ENCODE assay signal across 27 mouse cellular contexts in genomic region chr11:44767322-44767721, GRCm38 (mm10).
A peak's percentile ranks its signal among the peaks of the same experiment; 100 is the strongest.
DNase-seq lines count a peak whose midpoint lies in the region; ATAC-seq and TF ChIP-seq lines count a peak whose summit lies in the region.
"Had no signal": no experiment of that assay in that cellular context is flagged by ENCODE, and none has a peak within 500 bp of the region (broad histone marks: within the 10 kb centered on the region; RNA-seq: fewer than 3 reads in every experiment).

No protein-coding gene starts in this region.

- H3K4me3 ChIP-seq in hindbrain, embryonic 13.5 days, result no peak overlapping the region
- H3K4me3 ChIP-seq in hindbrain, embryonic 14.5 days (replicated peaks; ENCODE audit: low read length), result no peak overlapping the region
- no peak overlapping the region for H3K4me3 ChIP-seq in ES-Bruce4 (ENCODE audit: low read depth, low read length)
- H3K4me3 ChIP-seq in ES-E14 (ENCODE audit: insufficient read depth in 1 of 2, low read depth in 1 of 2, low read length in 2 of 2, poor library complexity in 1 of 2, severe bottlenecking in 1 of 2), result no peak overlapping the region
- H3K4me3 ChIP-seq in midbrain, embryonic 16.5 days (ENCODE audit: low read depth, low read length), result no peak overlapping the region
- H3K4me3 ChIP-seq: embryonic facial prominence, embryonic 13.5 days; heart, embryonic 13.5 days; kidney, embryonic 15.5 days; liver, embryonic 12.5 days had no signal

- in situ Hi-C loops in ES-E14 (cut with MboI; ENCODE audit: low sequenced_read_pairs in 2 of 2, unreplicated experiment in 2 of 2), result no loop called here

- no peaks in the 10 kb centered on the region for H3K36me3 ChIP-seq in hindbrain, embryonic 13.5 days
- no peaks in the 10 kb centered on the region for H3K36me3 ChIP-seq in hindbrain, embryonic 14.5 days (replicated peaks; ENCODE audit: control insufficient read depth, insufficient read depth)
- H3K36me3 ChIP-seq in ES-Bruce4 (ENCODE audit: control insufficient read depth, insufficient read depth, low read length, poor library complexity, severe bottlenecking) (no peaks in the 10 kb centered on the region), ES-E14 (ENCODE audit: control insufficient read depth, insufficient read depth, low read length, poor library complexity, severe bottlenecking) (no peaks in the 10 kb centered on the region)
- no peaks in the 10 kb centered on the region for H3K36me3 ChIP-seq in midbrain, embryonic 16.5 days (ENCODE audit: control insufficient read depth, insufficient read depth, low read length)
- H3K36me3 ChIP-seq: embryonic facial prominence, embryonic 13.5 days; G1E; heart, embryonic 13.5 days; kidney, embryonic 15.5 days; liver, embryonic 12.5 days had no signal

- H3K9ac ChIP-seq in hindbrain, embryonic 13.5 days, result no peak overlapping the region
- H3K9ac ChIP-seq in hindbrain, embryonic 14.5 days, result no peak overlapping the region
- no peak overlapping the region for H3K9ac ChIP-seq in ES-Bruce4 (ENCODE audit: low read depth, poor library complexity, severe bottlenecking)
- no peak overlapping the region for H3K9ac ChIP-seq in ES-E14 (ENCODE audit: insufficient read depth, low read depth, low read length, poor library complexity, severe bottlenecking)
- no peak overlapping the region for H3K9ac ChIP-seq in midbrain, embryonic 16.5 days (ENCODE audit: low read depth, low read length)
- H3K9ac ChIP-seq: embryonic facial prominence, embryonic 13.5 days; forebrain, postnatal 0 days; heart, embryonic 13.5 days; kidney, embryonic 15.5 days; liver, embryonic 12.5 days; liver, postnatal 0 days had no signal

- no peak overlapping the region for H3K4me2 ChIP-seq in hindbrain, embryonic 13.5 days
- no peak overlapping the region for H3K4me2 ChIP-seq in hindbrain, embryonic 14.5 days (replicated peaks)
- H3K4me2 ChIP-seq in midbrain, embryonic 16.5 days (ENCODE audit: low read length), result no peak overlapping the region
- H3K4me2 ChIP-seq: embryonic facial prominence, embryonic 13.5 days; heart, embryonic 13.5 days; kidney, embryonic 15.5 days; liver, embryonic 12.5 days had no signal

- H3K9me3 ChIP-seq in hindbrain, embryonic 13.5 days, result no peaks in the 10 kb centered on the region
- no peaks in the 10 kb centered on the region for H3K9me3 ChIP-seq in hindbrain, embryonic 14.5 days (ENCODE audit: control insufficient read depth, low read length)
- H3K9me3 ChIP-seq in ES-Bruce4 (replicated peaks; ENCODE audit: control insufficient read depth, insufficient read depth, low read length, poor library complexity, severe bottlenecking), result no peaks in the 10 kb centered on the region
- H3K9me3 ChIP-seq in ES-E14 (ENCODE audit: control insufficient read depth, insufficient read depth, low read depth, low read length), result no peaks in the 10 kb centered on the region
- H3K9me3 ChIP-seq in midbrain, embryonic 16.5 days (replicated peaks; ENCODE audit: control insufficient read depth, low read length, poor library complexity, severe bottlenecking), result no peaks in the 10 kb centered on the region
- H3K9me3 ChIP-seq: embryonic facial prominence, embryonic 13.5 days; G1E; heart, embryonic 13.5 days; kidney, embryonic 15.5 days; liver, embryonic 12.5 days had no signal

- no peaks in the 10 kb centered on the region for H3K27me3 ChIP-seq in hindbrain, embryonic 13.5 days
- no peaks in the 10 kb centered on the region for H3K27me3 ChIP-seq in hindbrain, embryonic 14.5 days (ENCODE audit: control insufficient read depth, insufficient read depth, low read length)
- H3K27me3 ChIP-seq in ES-Bruce4 (ENCODE audit: control insufficient read depth, insufficient read depth, low read length, poor library complexity, severe bottlenecking), result no peaks in the 10 kb centered on the region
- H3K27me3 ChIP-seq in midbrain, embryonic 16.5 days (ENCODE audit: control insufficient read depth, insufficient read depth, low read depth, low read length), result no peaks in the 10 kb centered on the region
- H3K27me3 ChIP-seq: heart, embryonic 13.5 days; kidney, embryonic 15.5 days; liver, embryonic 12.5 days had no signal

- H3K4me1 ChIP-seq in hindbrain, embryonic 13.5 days (replicated peaks), result peaks cover 46% of the 10 kb centered on the region
- peaks cover 25% of the 10 kb centered on the region for H3K4me1 ChIP-seq in hindbrain, embryonic 14.5 days (replicated peaks; ENCODE audit: control insufficient read depth, insufficient read depth, low read length)
- H3K4me1 ChIP-seq in ES-Bruce4 (ENCODE audit: control insufficient read depth, insufficient read depth, low read length), result peaks cover 3% of the 10 kb centered on the region
- H3K4me1 ChIP-seq in ES-E14 (ENCODE audit: control insufficient read depth in 2 of 2, insufficient read depth in 2 of 2, low read length in 2 of 2, poor library complexity in 1 of 2), result peaks cover 0 to 13% of the 10 kb centered on the region in 2 experiments; a peak in 2 of 4 replicates
- H3K4me1 ChIP-seq in midbrain, embryonic 16.5 days (ENCODE audit: control insufficient read depth, insufficient read depth, low read length), result peaks cover 10% of the 10 kb centered on the region; the same call in 1 of the 2 replicates
- H3K4me1 ChIP-seq: liver, embryonic 12.5 days had no signal

- TF ChIP-seq EP300 in ES-Bruce4 (IDR thresholded peaks at IDR 0.05; ENCODE audit: insufficient read depth, low read depth, low read length), result peak; percentile 79; the same call in 1 of the 2 replicates

- no peak for DNase-seq in hindbrain, embryonic 14.5 days (ENCODE audit: low spot score)
- DNase-seq in ES-E14 (ENCODE audit: low read depth, low spot score), result peak; percentile 46
- DNase-seq in adrenal gland, postnatal 36 days, result no peak
- DNase-seq in thymus, postnatal 36 days, result no peak
- DNase-seq: adrenal gland, postnatal 10 days; cerebellum, adult 2 months; cerebellum, postnatal 14 days; forebrain, postnatal 0 days; gastrocnemius, postnatal 10 days; heart, postnatal 10 days; kidney, adult 18-20 months; kidney, postnatal 25 days; liver, postnatal 0 days; lung, postnatal 36 days; right cerebral cortex, adult 18-20 months; spleen, adult 18-20 months; thymus, postnatal 14 days had no signal

- WGBS in hindbrain, embryonic 13.5 days, result 12% methylated on average over 3 of the region's 3 CpGs
- WGBS in hindbrain, embryonic 14.5 days, result 14% methylated on average over 3 of the region's 3 CpGs
- 4% methylated on average over 3 of the region's 3 CpGs for WGBS in midbrain, embryonic 16.5 days

- no peak for TF ChIP-seq CTCF in ES-Bruce4 (IDR thresholded peaks at IDR 0.05; ENCODE audit: low read depth, low read length)

- H3K27ac ChIP-seq in hindbrain, embryonic 13.5 days, result peak overlapping the region; percentile 10
- no peak overlapping the region; the same call in 1 of the 2 replicates for H3K27ac ChIP-seq in hindbrain, embryonic 14.5 days
- no peak overlapping the region for H3K27ac ChIP-seq in ES-Bruce4 (ENCODE audit: insufficient read depth, low read length)
- H3K27ac ChIP-seq in ES-E14 (ENCODE audit: insufficient read depth, low read depth, low read length, poor library complexity, severe bottlenecking), result no peak overlapping the region
- H3K27ac ChIP-seq in midbrain, embryonic 16.5 days (ENCODE audit: low read length), result peak overlapping the region; percentile 40; the same call in 1 of the 2 replicates
- H3K27ac ChIP-seq: embryonic facial prominence, embryonic 13.5 days; heart, embryonic 13.5 days; kidney, embryonic 15.5 days; liver, embryonic 12.5 days had no signal

- no peak for ATAC-seq in hindbrain, embryonic 13.5 days (ENCODE audit: low FRiP score)
- ATAC-seq in hindbrain, embryonic 14.5 days (ENCODE audit: low FRiP score), result no peak
- no peak for ATAC-seq in midbrain, embryonic 16.5 days
- ATAC-seq: CD4-positive, CD25-positive, alpha-beta regulatory T cell, adult 4 months; forebrain, postnatal 0 days; hindbrain, embryonic 16.5 days; liver, embryonic 12.5 days; liver, postnatal 0 days had no signal

- TF ChIP-seq POLR2A in ES-Bruce4 (IDR thresholded peaks at IDR 0.05; ENCODE audit: insufficient read depth, low read length), result no peak

TF ChIP-seq in ES-E14, 5 proteins besides CTCF, POLR2A, EP300 and RAD21:
- TF ChIP-seq ZNF384 (IDR thresholded peaks at IDR 0.05; ENCODE audit: low read depth, low read length) (no peak), CHD2 (IDR thresholded peaks at IDR 0.05; ENCODE audit: low read depth, low read length) (no peak), MAFK (IDR thresholded peaks at IDR 0.05; ENCODE audit: insufficient read depth, low read depth, low read length) (no peak), HCFC1 (IDR thresholded peaks at IDR 0.05; ENCODE audit: borderline replicate concordance, insufficient read depth, low read length) (no peak), ZC3H11A (IDR thresholded peaks at IDR 0.05; ENCODE audit: borderline replicate concordance, low read depth, low read length) (no peak)
TF ChIP-seq in ES-E14: peak in this region for 0.

Comparison
In these comparisons a context has a peak if more than half of its experiments do, and no peak if none do; other contexts are left out.
1. H3K27ac ChIP-seq: peak in hindbrain, embryonic 13.5 days (single experiment) and midbrain, embryonic 16.5 days (single experiment); none in hindbrain, embryonic 14.5 days (single experiment), ES-Bruce4 (single experiment) and ES-E14 (single experiment).